Mouse (Mus musculus): ENCODE measurements around the gene Rpl3. TPM values are rescaled to one million over a fixed set of nuclear protein-coding genes. Genes with fewer than 3 reads are reported as not detected.

Gene Rpl3
- polyA plus RNA-seq, 1 experiment from 2014 or later = 552 TPM

GRCm38 (mm10) chr15:80076338-80077136, 15.1 kb downstream of the Rpl3 start:
- H3K4me1 ChIP-seq (replicated peaks) = peaks cover 74% of the 10 kb centered on the region
- peaks cover 55% of the 10 kb centered on the region for H3K36me3 ChIP-seq (replicated peaks)
- H3K9ac ChIP-seq = peak overlapping the region; percentile 29; the same call in 1 of the 2 replicates

DNA sequence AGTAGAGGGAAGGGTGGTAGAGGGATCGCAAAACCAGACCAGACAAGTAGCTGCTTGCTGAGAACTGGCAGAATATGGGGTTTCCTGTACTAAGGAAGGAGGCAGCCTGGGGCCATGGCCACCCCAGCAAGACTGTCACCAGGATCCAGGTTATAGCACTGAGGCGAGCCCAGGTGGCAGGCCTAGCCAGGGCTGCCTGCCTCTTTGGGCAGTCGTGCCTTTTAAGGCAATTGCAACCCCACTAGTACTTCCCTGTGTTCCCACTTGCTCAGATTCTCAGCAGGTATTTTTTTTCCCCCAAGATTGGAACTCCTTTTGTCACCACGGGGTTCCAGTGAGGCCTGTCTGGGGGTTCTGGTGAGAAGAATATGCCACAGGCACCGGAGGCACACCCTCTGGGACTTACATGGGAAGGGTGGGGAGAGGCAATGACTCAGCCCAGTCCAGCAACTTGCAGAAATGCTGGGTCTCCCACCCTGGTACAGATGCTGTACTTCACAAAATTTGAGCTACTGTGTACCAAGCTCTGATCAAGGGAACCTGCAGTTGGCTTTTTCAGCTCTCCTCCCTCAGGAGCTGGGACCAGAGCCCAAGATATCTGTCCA, 15.8 kb downstream of the Rpl3 start:
- peak; percentile 47 for ATAC-seq (ENCODE audit: insufficient read depth)
- peaks cover 7% of the 10 kb centered on the region for H3K27me3 ChIP-seq
- no peaks in the 10 kb centered on the region for H3K9me3 ChIP-seq (replicated peaks)
- peaks cover 70% of the 10 kb centered on the region for H3K4me1 ChIP-seq (replicated peaks)
- H3K36me3 ChIP-seq (replicated peaks) = peaks cover 48% of the 10 kb centered on the region
- peak overlapping the region; percentile 29; the same call in 1 of the 2 replicates for H3K9ac ChIP-seq
- no peak overlapping the region for H3K4me3 ChIP-seq (replicated peaks)
- no peak overlapping the region for H3K4me2 ChIP-seq
- WGBS (ENCODE audit: insufficient replicate concordance) = 23% methylated on average over 5 of the region's 5 CpGs
- H3K27ac ChIP-seq (replicated peaks) = peak overlapping the region; percentile 79

More at GRCm38 (mm10) chr15:80076338-80077136, 15.1 kb downstream of the Rpl3 start:
- peak overlapping the region; percentile 79 for H3K27ac ChIP-seq (replicated peaks)
- WGBS (ENCODE audit: insufficient replicate concordance) = 1% methylated on average over 2 of the region's 2 CpGs
- H3K9me3 ChIP-seq (replicated peaks) = no peaks in the 10 kb centered on the region
- no peak overlapping the region for H3K4me3 ChIP-seq (replicated peaks)
- no peak overlapping the region for H3K4me2 ChIP-seq
- H3K27me3 ChIP-seq = peaks cover 3% of the 10 kb centered on the region; the same call in 1 of the 2 replicates
- ATAC-seq (ENCODE audit: insufficient read depth) = peak; percentile 66

- Histone ChIP-seq H3K4me2 (no peak overlapping the region), H3K9ac (no peak overlapping the region; the same call in 1 of the 2 replicates), H3K9me3 (replicated peaks) (no peaks in the 10 kb centered on the region), H3K4me1 (replicated peaks) (peaks cover 65% of the 10 kb centered on the region), H3K27me3 (peaks cover 9% of the 10 kb centered on the region), H3K36me3 (replicated peaks) (peaks cover 43% of the 10 kb centered on the region), H3K27ac (replicated peaks) (peak overlapping the region; percentile 79; the same call in 1 of the 2 replicates), H3K4me3 (replicated peaks) (no peak overlapping the region)
- ATAC-seq (ENCODE audit: insufficient read depth) = no peak
- WGBS (ENCODE audit: insufficient replicate concordance) = 34% methylated on average over 3 of the region's 3 CpGs
Observed at GRCm38 (mm10) chr15:80075374-80075694, 16.3 kb downstream of the Rpl3 start.

GRCm38 (mm10) chr15:80074663-80075373, 16.9 kb downstream of the Rpl3 start:
- no peak for ATAC-seq (ENCODE audit: insufficient read depth)
- H3K9me3 ChIP-seq (replicated peaks) = no peaks in the 10 kb centered on the region
- peaks cover 14% of the 10 kb centered on the region for H3K27me3 ChIP-seq
- 26% methylated on average over 6 of the region's 6 CpGs for WGBS (ENCODE audit: insufficient replicate concordance)
- peak overlapping the region; percentile 79; the same call in 1 of the 2 replicates for H3K27ac ChIP-seq (replicated peaks)
- H3K4me1 ChIP-seq (replicated peaks) = peaks cover 60% of the 10 kb centered on the region
- H3K4me2 ChIP-seq = no peak overlapping the region
- H3K4me3 ChIP-seq (replicated peaks) = no peak overlapping the region
- no peak overlapping the region for H3K9ac ChIP-seq
- peaks cover 37% of the 10 kb centered on the region for H3K36me3 ChIP-seq (replicated peaks)

DNA sequence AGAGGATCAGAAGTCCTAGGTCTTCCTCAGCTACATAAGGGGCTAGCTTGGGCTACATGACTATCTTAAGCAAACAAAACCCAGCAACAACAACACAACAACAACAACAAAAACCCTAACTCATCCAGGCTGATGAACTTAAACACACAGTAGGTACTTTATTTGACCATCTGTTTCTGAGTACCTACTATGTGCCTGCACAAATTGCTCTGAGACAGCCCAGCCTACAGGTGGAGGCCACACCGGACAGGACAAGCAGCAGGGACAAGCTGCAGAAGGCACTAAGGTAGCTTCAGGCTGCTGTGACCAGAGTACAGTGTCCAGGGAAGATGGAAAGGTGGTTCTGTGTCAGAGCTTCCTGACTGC, 18.4 kb downstream of the Rpl3 start:
- no peak for ATAC-seq (ENCODE audit: insufficient read depth)
- Histone ChIP-seq H3K27ac (replicated peaks) (no peak overlapping the region), H3K36me3 (replicated peaks) (peaks cover 22% of the 10 kb centered on the region), H3K9me3 (replicated peaks) (no peaks in the 10 kb centered on the region), H3K9ac (no peak overlapping the region), H3K4me2 (no peak overlapping the region), H3K27me3 (peaks cover 14% of the 10 kb centered on the region), H3K4me3 (replicated peaks) (no peak overlapping the region), H3K4me1 (replicated peaks) (peaks cover 44% of the 10 kb centered on the region)
- 96% methylated on average over 1 of the region's 1 CpGs for WGBS (ENCODE audit: insufficient replicate concordance)

DNA sequence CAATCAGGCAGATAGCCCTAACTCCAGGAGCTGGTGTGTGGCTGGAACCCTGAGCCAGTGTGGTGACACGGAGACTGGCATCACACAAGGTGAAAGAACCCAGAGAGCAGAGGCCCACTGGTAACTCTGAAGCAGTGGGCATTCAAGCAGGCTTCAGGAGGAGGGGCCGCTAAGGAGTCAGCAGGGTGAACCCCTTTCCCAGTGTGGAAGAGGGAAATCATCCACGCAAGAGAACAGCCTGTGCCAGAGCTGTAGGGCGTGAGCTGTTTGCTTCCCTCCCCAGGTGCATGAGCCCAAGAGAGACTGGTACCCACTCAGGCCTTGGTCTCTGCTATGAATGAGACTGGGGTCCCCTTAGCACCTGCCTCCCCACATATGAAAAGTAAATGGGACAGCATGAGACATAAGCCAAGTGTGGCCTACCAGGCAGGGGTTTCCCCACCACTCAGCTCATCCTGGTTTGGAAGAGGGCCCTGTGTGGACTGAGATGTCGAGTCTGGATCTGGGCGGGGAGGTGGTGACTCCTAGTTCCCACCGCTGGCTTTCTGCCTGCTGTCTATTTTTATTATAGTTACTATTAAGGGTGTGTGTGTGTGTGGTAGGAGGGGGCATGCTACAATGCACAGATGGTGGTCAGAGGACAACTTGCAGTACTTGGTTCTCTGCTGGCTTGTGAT, 19.0 kb downstream of the Rpl3 start:
- H3K36me3 ChIP-seq (replicated peaks) = peaks cover 16% of the 10 kb centered on the region
- no peaks in the 10 kb centered on the region for H3K9me3 ChIP-seq (replicated peaks)
- no peak overlapping the region for H3K9ac ChIP-seq
- ATAC-seq (ENCODE audit: insufficient read depth) = no peak
- H3K4me1 ChIP-seq (replicated peaks) = peaks cover 41% of the 10 kb centered on the region
- peaks cover 14% of the 10 kb centered on the region for H3K27me3 ChIP-seq
- H3K27ac ChIP-seq (replicated peaks) = no peak overlapping the region
- no peak overlapping the region for H3K4me3 ChIP-seq (replicated peaks)
- H3K4me2 ChIP-seq = no peak overlapping the region
- WGBS (ENCODE audit: insufficient replicate concordance) = 64% methylated on average over 7 of the region's 7 CpGs

DNA sequence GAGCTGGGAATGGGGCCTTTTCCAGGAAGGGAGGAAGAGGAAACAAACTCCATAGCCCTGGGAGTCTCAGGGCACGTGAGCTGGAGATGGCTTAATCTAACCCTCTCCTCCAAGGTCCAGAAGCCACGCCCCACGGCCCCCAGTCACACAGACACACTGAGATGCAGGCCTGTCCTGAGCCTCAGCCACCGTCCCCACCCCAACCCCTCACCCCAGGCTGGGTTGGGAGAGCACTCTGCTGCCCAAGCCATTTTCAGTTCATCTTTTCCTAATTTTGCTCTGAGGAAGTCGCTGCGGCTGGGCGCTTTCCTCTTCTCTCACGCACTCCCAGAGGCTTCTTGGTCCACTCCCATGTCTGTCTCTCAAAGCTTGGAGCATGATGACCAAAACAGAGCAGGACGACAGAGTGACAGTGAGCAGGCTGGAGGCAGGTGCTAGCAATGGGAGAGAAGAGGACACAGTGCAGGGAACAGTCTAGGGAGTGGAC, 19.7 kb downstream of the Rpl3 start:
- H3K36me3 ChIP-seq (replicated peaks) = peaks cover 9% of the 10 kb centered on the region
- no peak overlapping the region for H3K4me3 ChIP-seq (replicated peaks)
- ATAC-seq (ENCODE audit: insufficient read depth) = no peak
- H3K9me3 ChIP-seq (replicated peaks) = no peaks in the 10 kb centered on the region
- H3K4me1 ChIP-seq (replicated peaks) = peaks cover 40% of the 10 kb centered on the region
- no peak overlapping the region for H3K9ac ChIP-seq
- H3K27me3 ChIP-seq = peaks cover 14% of the 10 kb centered on the region
- H3K27ac ChIP-seq (replicated peaks) = peak overlapping the region; percentile 29; the same call in 1 of the 2 replicates
- no peak overlapping the region; the same call in 1 of the 2 replicates for H3K4me2 ChIP-seq
- 12% methylated on average over 9 of the region's 9 CpGs for WGBS (ENCODE audit: insufficient replicate concordance)

GRCm38 (mm10) chr15:80070095-80070644, 21.5 kb downstream of the Rpl3 start:
- no peak overlapping the region for H3K27ac ChIP-seq (replicated peaks)

GRCm38 (mm10) chr15:80069171-80069570, 22.5 kb downstream of the Rpl3 start:
- no peak overlapping the region for H3K4me3 ChIP-seq (replicated peaks)
- peaks cover 12% of the 10 kb centered on the region; the same call in 1 of the 2 replicates for H3K4me1 ChIP-seq (replicated peaks)
- no peak overlapping the region for H3K27ac ChIP-seq (replicated peaks)
- no peak overlapping the region for H3K9ac ChIP-seq
- H3K36me3 ChIP-seq (replicated peaks) = no peaks in the 10 kb centered on the region
- H3K4me2 ChIP-seq = no peak overlapping the region
- peaks cover 14% of the 10 kb centered on the region for H3K27me3 ChIP-seq
- no peaks in the 10 kb centered on the region for H3K9me3 ChIP-seq (replicated peaks)
- ATAC-seq (ENCODE audit: insufficient read depth) = no peak
- 29% methylated on average over 4 of the region's 4 CpGs for WGBS (ENCODE audit: insufficient replicate concordance)

More at GRCm38 (mm10) chr15:80070095-80070644, 21.5 kb downstream of the Rpl3 start:
- Histone ChIP-seq H3K36me3 (replicated peaks) (no peaks in the 10 kb centered on the region), H3K9ac (no peak overlapping the region), H3K4me2 (no peak overlapping the region), H3K4me1 (replicated peaks) (peaks cover 21% of the 10 kb centered on the region), H3K27me3 (peaks cover 14% of the 10 kb centered on the region), H3K9me3 (replicated peaks) (no peaks in the 10 kb centered on the region), H3K4me3 (replicated peaks) (no peak overlapping the region)
- ATAC-seq (ENCODE audit: insufficient read depth) = no peak
- 59% methylated on average over 8 of the region's 8 CpGs for WGBS (ENCODE audit: insufficient replicate concordance)

DNA sequence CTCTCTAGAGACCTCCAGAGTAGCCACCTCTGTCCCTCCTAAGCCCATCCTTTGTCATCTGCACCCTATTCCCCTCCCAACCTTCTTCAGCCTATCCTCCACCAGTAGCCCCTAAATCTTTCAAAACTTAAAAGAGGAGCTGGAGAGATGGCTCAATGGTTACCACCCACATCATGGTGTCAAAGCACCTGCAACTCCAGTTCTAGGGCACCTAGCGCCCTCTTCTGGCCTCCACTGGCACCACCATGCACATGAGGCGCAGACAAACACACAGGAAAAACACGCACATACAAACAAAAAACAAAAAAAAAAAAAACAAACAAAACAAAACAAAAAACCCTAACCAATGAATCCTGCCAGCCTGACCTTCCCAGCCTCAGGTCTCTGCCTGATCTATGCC, 25.1 kb downstream of the Rpl3 start:
- no peak overlapping the region for H3K27ac ChIP-seq (replicated peaks)
- H3K9me3 ChIP-seq (replicated peaks) = no peaks in the 10 kb centered on the region
- no peak overlapping the region for H3K4me3 ChIP-seq (replicated peaks)
- WGBS (ENCODE audit: insufficient replicate concordance) = 45% methylated on average over 3 of the region's 3 CpGs
- H3K36me3 ChIP-seq (replicated peaks) = no peaks in the 10 kb centered on the region
- H3K4me2 ChIP-seq = no peak overlapping the region
- peaks cover 15% of the 10 kb centered on the region for H3K27me3 ChIP-seq
- no peak for ATAC-seq (ENCODE audit: insufficient read depth)
- H3K4me1 ChIP-seq (replicated peaks) = peaks cover 3% of the 10 kb centered on the region; the same call in 1 of the 2 replicates
- no peak overlapping the region for H3K9ac ChIP-seq

All from liver, embryonic 15.5 days (tissue).